Mouse (Mus musculus): ENCODE data around the gene Kdm5b. TPM values are rescaled to one million over a fixed set of nuclear protein-coding genes. Genes with fewer than 3 reads are reported as not detected.

The Kdm5b gene
- polyA plus RNA-seq, 1 experiment from 2014 or later: 102 TPM

GRCm38 (mm10) chr1:134555871-134556670, 3.9 kb upstream of the Kdm5b start:
- H3K27me3 ChIP-seq (ENCODE audit: control insufficient read depth, insufficient read depth, low read length): no peaks in the 10 kb centered on the region
- H3K9ac ChIP-seq (ENCODE audit: low read depth, low read length): peak overlapping the region; percentile 87
- H3K9me3 ChIP-seq (ENCODE audit: control insufficient read depth, low read length): no peaks in the 10 kb centered on the region
- H3K4me1 ChIP-seq (replicated peaks; ENCODE audit: control insufficient read depth, insufficient read depth, low read length): peaks cover 5% of the 10 kb centered on the region
- 2% methylated on average over 43 of the region's 46 CpGs for WGBS
- ATAC-seq (ENCODE audit: low FRiP score) (peak; percentile 20; the same call in 1 of the 2 replicates), DNase-seq (ENCODE audit: low spot score) (peak; percentile 67)
- peak overlapping the region; percentile 65 for H3K4me3 ChIP-seq (ENCODE audit: low read depth, low read length)
- peak overlapping the region; percentile 94 for H3K4me2 ChIP-seq (replicated peaks; ENCODE audit: low read depth, low read length)
- no peaks in the 10 kb centered on the region for H3K36me3 ChIP-seq (ENCODE audit: control insufficient read depth, insufficient read depth, low read length)
- peak overlapping the region; percentile 87 for H3K27ac ChIP-seq (ENCODE audit: low read depth, low read length)

GRCm38 (mm10) chr1:134556671-134557218, 3.2 kb upstream of the Kdm5b start:
- peak overlapping the region; percentile 94 for H3K4me2 ChIP-seq (replicated peaks; ENCODE audit: low read depth, low read length)
- peak overlapping the region; percentile 65 for H3K4me3 ChIP-seq (ENCODE audit: low read depth, low read length)
- H3K9ac ChIP-seq (ENCODE audit: low read depth, low read length): peak overlapping the region; percentile 87
- H3K27me3 ChIP-seq (ENCODE audit: control insufficient read depth, insufficient read depth, low read length): no peaks in the 10 kb centered on the region
- under 1% methylated on average over 35 of the region's 35 CpGs for WGBS
- peaks cover 5% of the 10 kb centered on the region for H3K4me1 ChIP-seq (replicated peaks; ENCODE audit: control insufficient read depth, insufficient read depth, low read length)
- H3K27ac ChIP-seq (ENCODE audit: low read depth, low read length): peak overlapping the region; percentile 87
- no peaks in the 10 kb centered on the region for H3K9me3 ChIP-seq (ENCODE audit: control insufficient read depth, low read length)
- no peaks in the 10 kb centered on the region for H3K36me3 ChIP-seq (ENCODE audit: control insufficient read depth, insufficient read depth, low read length)
- ATAC-seq (ENCODE audit: low FRiP score) (peak; percentile 96), DNase-seq (ENCODE audit: low spot score) (peak; percentile 97)

- peaks cover 5% of the 10 kb centered on the region for H3K4me1 ChIP-seq (replicated peaks; ENCODE audit: control insufficient read depth, insufficient read depth, low read length)
- DNase-seq (ENCODE audit: low spot score): no peak
These were observed 1.5 kb upstream of the Kdm5b start for GRCm38 (mm10) chr1:134558511-134558910.

GRCm38 (mm10) chr1:134559226-134559625, 745 bp upstream of the Kdm5b start:
- no peak overlapping the region for H3K4me2 ChIP-seq (replicated peaks; ENCODE audit: low read depth, low read length)
- no peak for ATAC-seq (ENCODE audit: low FRiP score)
- H3K9me3 ChIP-seq (ENCODE audit: control insufficient read depth, low read length): no peaks in the 10 kb centered on the region
- 73% methylated on average over 3 of the region's 3 CpGs for WGBS
- no peaks in the 10 kb centered on the region for H3K27me3 ChIP-seq (ENCODE audit: control insufficient read depth, insufficient read depth, low read length)
- H3K27ac ChIP-seq (ENCODE audit: low read depth, low read length): no peak overlapping the region
- H3K9ac ChIP-seq (ENCODE audit: low read depth, low read length): no peak overlapping the region
- H3K4me3 ChIP-seq (ENCODE audit: low read depth, low read length): no peak overlapping the region
- H3K36me3 ChIP-seq (ENCODE audit: control insufficient read depth, insufficient read depth, low read length): no peaks in the 10 kb centered on the region
- DNase-seq (ENCODE audit: low spot score): no peak
- H3K4me1 ChIP-seq (replicated peaks; ENCODE audit: control insufficient read depth, insufficient read depth, low read length): peaks cover 5% of the 10 kb centered on the region

More at GRCm38 (mm10) chr1:134558511-134558910, 1.5 kb upstream of the Kdm5b start:
- H3K9me3 ChIP-seq (ENCODE audit: control insufficient read depth, low read length): no peaks in the 10 kb centered on the region
- H3K27me3 ChIP-seq (ENCODE audit: control insufficient read depth, insufficient read depth, low read length): no peaks in the 10 kb centered on the region
- H3K27ac ChIP-seq (ENCODE audit: low read depth, low read length): no peak overlapping the region
- ATAC-seq (ENCODE audit: low FRiP score): no peak
- H3K4me2 ChIP-seq (replicated peaks; ENCODE audit: low read depth, low read length): no peak overlapping the region
- H3K4me3 ChIP-seq (ENCODE audit: low read depth, low read length): no peak overlapping the region
- H3K36me3 ChIP-seq (ENCODE audit: control insufficient read depth, insufficient read depth, low read length): no peaks in the 10 kb centered on the region
- no peak overlapping the region for H3K9ac ChIP-seq (ENCODE audit: low read depth, low read length)
- WGBS: 52% methylated on average over 5 of the region's 5 CpGs

GRCm38 (mm10) chr1:134560396-134560795, 425 bp downstream of the Kdm5b start:
- DNase-seq (ENCODE audit: low spot score): no peak
- Histone ChIP-seq H3K27ac (ENCODE audit: low read depth, low read length) (peak overlapping the region; percentile 83), H3K9me3 (ENCODE audit: control insufficient read depth, low read length) (no peaks in the 10 kb centered on the region), H3K9ac (ENCODE audit: low read depth, low read length) (peak overlapping the region; percentile 100), H3K4me1 (replicated peaks; ENCODE audit: control insufficient read depth, insufficient read depth, low read length) (peaks cover 2% of the 10 kb centered on the region), H3K36me3 (ENCODE audit: control insufficient read depth, insufficient read depth, low read length) (no peaks in the 10 kb centered on the region), H3K27me3 (ENCODE audit: control insufficient read depth, insufficient read depth, low read length) (no peaks in the 10 kb centered on the region), H3K4me3 (ENCODE audit: low read depth, low read length) (peak overlapping the region; percentile 98), H3K4me2 (replicated peaks; ENCODE audit: low read depth, low read length) (peak overlapping the region; percentile 57)
- 2% methylated on average over 36 of the region's 50 CpGs for WGBS
- ATAC-seq (ENCODE audit: low FRiP score): peak; percentile 20; the same call in 1 of the 2 replicates

GRCm38 (mm10) chr1:134560801-134561769, 1.1 kb downstream of the Kdm5b start:
- peak overlapping the region; percentile 98 for H3K4me3 ChIP-seq (ENCODE audit: low read depth, low read length)
- no peaks in the 10 kb centered on the region for H3K27me3 ChIP-seq (ENCODE audit: control insufficient read depth, insufficient read depth, low read length)
- peak overlapping the region; percentile 83 for H3K27ac ChIP-seq (ENCODE audit: low read depth, low read length)
- no peaks in the 10 kb centered on the region for H3K9me3 ChIP-seq (ENCODE audit: control insufficient read depth, low read length)
- H3K4me2 ChIP-seq (replicated peaks; ENCODE audit: low read depth, low read length): peak overlapping the region; percentile 57
- peak; percentile 73 for DNase-seq (ENCODE audit: low spot score)
- H3K9ac ChIP-seq (ENCODE audit: low read depth, low read length): peak overlapping the region; percentile 100
- no peaks in the 10 kb centered on the region for H3K4me1 ChIP-seq (replicated peaks; ENCODE audit: control insufficient read depth, insufficient read depth, low read length)
- H3K36me3 ChIP-seq (ENCODE audit: control insufficient read depth, insufficient read depth, low read length): no peaks in the 10 kb centered on the region
- WGBS: under 1% methylated on average over 35 of the region's 76 CpGs
- peak; percentile 10 for ATAC-seq (ENCODE audit: low FRiP score)

- Histone ChIP-seq H3K27ac (ENCODE audit: low read depth, low read length) (peak overlapping the region; percentile 83; the same call in 1 of the 2 replicates), H3K4me1 (replicated peaks; ENCODE audit: control insufficient read depth, insufficient read depth, low read length) (no peaks in the 10 kb centered on the region)
- 10% methylated on average over 7 of the region's 7 CpGs for WGBS
These were observed 1.8 kb downstream of the Kdm5b start for GRCm38 (mm10) chr1:134561770-134562143.

GRCm38 (mm10) chr1:134562457-134562856, 2.5 kb downstream of the Kdm5b start:
- H3K36me3 ChIP-seq (ENCODE audit: control insufficient read depth, insufficient read depth, low read length): no peaks in the 10 kb centered on the region
- peak overlapping the region; percentile 57 for H3K4me2 ChIP-seq (replicated peaks; ENCODE audit: low read depth, low read length)
- H3K27ac ChIP-seq (ENCODE audit: low read depth, low read length): no peak overlapping the region
- peak overlapping the region; percentile 98 for H3K4me3 ChIP-seq (ENCODE audit: low read depth, low read length)
- no peaks in the 10 kb centered on the region for H3K9me3 ChIP-seq (ENCODE audit: control insufficient read depth, low read length)
- H3K27me3 ChIP-seq (ENCODE audit: control insufficient read depth, insufficient read depth, low read length): no peaks in the 10 kb centered on the region
- DNase-seq (ENCODE audit: low spot score) (peak; percentile 22), ATAC-seq (ENCODE audit: low FRiP score) (no peak)
- no peaks in the 10 kb centered on the region for H3K4me1 ChIP-seq (replicated peaks; ENCODE audit: control insufficient read depth, insufficient read depth, low read length)
- no peak overlapping the region for H3K9ac ChIP-seq (ENCODE audit: low read depth, low read length)

More at GRCm38 (mm10) chr1:134561770-134562143, 1.8 kb downstream of the Kdm5b start:
- peak overlapping the region; percentile 57 for H3K4me2 ChIP-seq (replicated peaks; ENCODE audit: low read depth, low read length)
- DNase-seq (ENCODE audit: low spot score) (peak; percentile 13), ATAC-seq (ENCODE audit: low FRiP score) (no peak)
- H3K36me3 ChIP-seq (ENCODE audit: control insufficient read depth, insufficient read depth, low read length): no peaks in the 10 kb centered on the region
- H3K27me3 ChIP-seq (ENCODE audit: control insufficient read depth, insufficient read depth, low read length): no peaks in the 10 kb centered on the region
- peak overlapping the region; percentile 98 for H3K4me3 ChIP-seq (ENCODE audit: low read depth, low read length)
- H3K9ac ChIP-seq (ENCODE audit: low read depth, low read length): peak overlapping the region; percentile 100
- no peaks in the 10 kb centered on the region for H3K9me3 ChIP-seq (ENCODE audit: control insufficient read depth, low read length)
